ENCODE assay signal across 8 mouse cellular contexts in the genomic region with DNA sequence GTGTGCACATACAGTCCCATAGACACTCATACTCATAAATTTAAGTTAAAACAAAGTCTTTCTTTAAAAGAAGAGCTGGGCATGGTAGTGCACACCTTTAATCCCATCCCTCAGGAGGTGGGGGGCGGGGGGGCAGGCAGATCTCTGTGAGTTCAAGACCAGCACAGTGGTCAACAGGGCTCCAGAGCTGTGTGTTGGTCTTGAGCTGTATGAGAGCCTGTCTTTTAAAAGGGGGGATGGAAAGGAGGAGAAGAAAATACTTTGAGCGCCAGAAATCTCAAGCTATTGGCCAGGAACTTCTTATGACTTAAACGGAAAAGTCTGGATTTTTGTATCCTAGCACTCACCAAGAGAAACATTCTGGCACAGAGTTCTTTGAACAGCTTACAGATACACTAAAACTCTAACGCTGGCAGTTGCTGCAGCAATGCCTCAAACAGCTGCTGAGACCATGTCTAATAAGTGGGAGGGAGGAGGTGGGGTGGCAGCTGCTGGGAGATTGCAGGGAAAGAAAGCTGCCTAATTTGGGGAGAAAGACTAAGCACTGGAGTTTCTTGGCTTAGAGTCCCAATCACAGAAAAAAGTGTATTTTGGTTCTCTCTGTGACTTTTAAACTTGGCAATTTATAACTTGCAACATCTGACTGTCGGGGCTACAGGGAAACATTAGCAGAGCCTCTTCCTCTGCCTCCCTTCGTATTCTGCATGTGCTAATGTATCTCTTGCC.
DNase-seq lines count a peak whose midpoint lies in the region.

No protein-coding gene starts in this region.

- intact Hi-C loops in left cerebral cortex, postnatal 10 days (cut with DNase I) = loop anchor here (5.0 kb wide), 1 partner anchor 198 kb away; no protein-coding TSS in a partner anchor

- peak; percentile 32 to 57 for DNase-seq in cerebellum, postnatal 10 days
- no peak for DNase-seq in cerebellum, adult 9-11 months
- peak; percentile 24 for DNase-seq in Muller cell, postnatal 12 days (ENCODE audit: inconsistent ontology term)
- peak; percentile 26 to 41 for DNase-seq in heart, adult 9 months (ENCODE audit: low spot score in 2 of 2)
- peak; percentile 40 to 77 for DNase-seq in left cerebral cortex, postnatal 10 days (ENCODE audit: extremely low spot score in 1 of 2, low spot score in 2 of 2)
- peak; percentile 20 for DNase-seq in right cerebral cortex, postnatal 4 days
- no peak for DNase-seq in thymus, postnatal 10 days (ENCODE audit: low spot score in 2 of 2)
- no peak for DNase-seq in thymus, postnatal 0 days (ENCODE audit: low spot score)

Comparison
In these comparisons a context has a peak if more than half of its experiments do, and no peak if none do; other contexts are left out.
1. DNase-seq: peak in cerebellum, postnatal 10 days (2 of 2), Muller cell, postnatal 12 days (single experiment), heart, adult 9 months (2 of 2), left cerebral cortex, postnatal 10 days (2 of 2) and right cerebral cortex, postnatal 4 days (single experiment); none in cerebellum, adult 9-11 months (single experiment), thymus, postnatal 10 days (0 of 2) and thymus, postnatal 0 days (single experiment).